Mouse (Mus musculus) C2C12 (cell line): ENCODE data around the gene Nnat.

Experiments
- CEBPB ChIP-seq: IDR thresholded peaks from one replicate; pipeline ENCODE4 v1.6.1; 2011; ENCODE audit warnings: low read depth, mild to moderate bottlenecking, control low read depth, moderate library complexity
- CTCF ChIP-seq: IDR thresholded peaks from one replicate; pipeline ENCODE4 v1.5.1; 2011; ENCODE audit not compliant: control insufficient read depth, insufficient read depth, insufficient read length
- USF1 ChIP-seq: IDR thresholded peaks from one replicate; pipeline ENCODE4 v1.6.1; 2011; ENCODE audit warnings: low read depth, mild to moderate bottlenecking, control low read depth, moderate library complexity

DNA sequence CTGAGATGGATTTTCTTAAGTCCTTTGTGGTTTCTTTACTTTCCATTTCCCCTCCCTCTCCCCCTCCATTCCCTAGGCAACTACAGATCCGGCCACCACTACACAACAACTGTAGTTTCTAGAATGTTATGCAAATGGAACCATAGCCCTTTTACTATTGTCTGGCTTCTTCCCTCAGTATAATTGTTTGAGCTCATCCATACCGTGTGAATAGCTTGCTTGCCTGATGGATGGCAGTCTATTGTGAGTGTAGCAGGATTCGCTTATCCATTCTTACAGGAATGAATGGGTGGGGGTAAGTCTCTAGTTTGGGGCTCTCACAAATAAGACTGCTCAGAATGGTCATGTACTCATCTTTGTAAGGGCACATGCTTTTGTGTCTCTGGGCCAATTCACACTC lies 37.3 kb upstream of the Nnat start:
- TF ChIP-seq CTCF (no peak), CEBPB (no peak), USF1 (no peak)
